Mouse (Mus musculus): Measurements from ENCODE around the gene Pfkm. TPM values are rescaled to one million over a fixed set of nuclear protein-coding genes. Genes with fewer than 3 reads are reported as not detected.

The Pfkm gene
- 4.9 to 7.8 TPM (median 6.2 TPM) in 4 replicates for total RNA-seq (2023)

DNA sequence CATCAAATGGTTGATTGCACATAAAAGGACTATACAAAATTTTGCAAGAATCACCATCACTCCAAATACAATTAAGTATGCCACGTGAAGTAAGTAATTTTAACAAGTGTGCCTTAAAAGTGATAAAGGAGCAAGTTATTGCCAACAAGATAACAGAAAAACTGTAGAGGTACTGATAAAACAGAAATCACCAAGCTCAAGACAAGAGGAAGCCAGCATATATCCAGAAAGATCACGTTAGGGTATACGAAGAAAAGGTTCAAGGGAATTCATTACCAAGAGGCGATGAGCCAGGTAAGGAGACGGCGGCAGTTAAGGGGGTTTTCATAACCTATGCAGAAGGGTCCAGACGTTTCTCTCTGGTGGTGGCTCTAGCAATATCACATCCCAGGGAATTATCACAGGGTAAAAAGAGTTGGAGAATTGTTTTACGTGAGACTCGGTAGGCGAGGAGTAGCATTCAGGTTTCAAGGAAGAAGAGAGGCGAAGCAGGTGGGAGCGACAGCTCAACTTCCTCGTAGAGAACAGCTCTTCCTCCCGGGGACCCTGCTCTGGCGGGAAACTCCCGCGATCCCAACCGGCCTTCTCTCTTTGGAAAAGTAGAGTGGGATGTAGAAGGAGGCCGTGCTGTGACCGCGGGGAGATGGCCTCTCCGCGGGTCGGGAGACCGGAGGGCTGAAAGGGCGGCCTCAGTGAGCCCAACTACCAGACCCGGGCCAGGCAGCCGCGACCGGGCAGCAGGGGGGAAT lies at the start of gene Pfkm:
TSS of gene Pfkm (plus strand) at position 218 of the 749 bp plus-strand sequence.

DNA sequence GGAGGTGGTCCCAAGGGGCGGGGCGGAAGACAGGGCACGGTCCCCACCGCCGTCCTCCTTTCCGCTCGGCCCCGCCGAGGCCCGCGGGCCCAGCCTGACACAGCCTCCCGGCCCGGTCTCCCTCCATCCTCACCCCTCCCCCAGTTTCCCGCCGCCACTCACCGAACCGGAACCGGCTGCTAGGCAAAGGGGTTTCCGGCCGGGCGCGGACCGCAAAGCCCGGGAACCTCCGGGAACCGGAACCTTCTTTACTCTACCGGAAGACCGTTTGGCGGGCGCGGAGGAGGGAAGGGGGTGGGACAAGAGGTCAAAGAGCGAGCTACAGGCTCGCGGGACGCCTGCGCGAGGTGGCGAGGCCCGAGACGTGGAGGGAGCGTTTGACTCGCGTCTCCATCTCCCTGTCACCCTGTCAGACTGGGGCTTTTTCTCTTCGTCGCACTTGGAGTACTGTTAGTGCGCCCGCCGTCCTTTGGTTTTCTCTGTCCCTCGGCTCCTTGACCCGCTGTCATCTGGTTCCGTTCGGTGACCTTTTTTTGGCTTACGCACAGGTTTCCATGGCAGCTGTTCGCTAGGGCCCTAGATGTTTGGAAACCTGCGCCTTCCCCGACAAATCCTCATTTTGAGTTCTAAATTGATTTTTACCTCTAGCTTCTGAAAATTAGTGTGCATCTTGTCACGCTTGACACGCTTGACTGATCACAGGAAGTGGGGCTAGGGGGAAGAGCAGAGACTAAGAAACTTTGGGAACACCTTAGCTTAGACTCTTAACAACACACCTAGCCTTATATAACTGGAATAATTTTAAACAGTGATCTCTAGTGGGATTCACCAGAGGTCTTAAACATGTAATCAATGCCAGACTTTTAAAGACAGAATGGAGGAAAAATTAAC lies 977 bp downstream of the Pfkm start, which contains the start of gene Senp1:
TSS of gene Senp1 (minus strand) at position 624 of the 891 bp plus-strand sequence.

GRCm38 (mm10) chr15:98165525-98165924 lies 73.1 kb downstream of the Pfkm start, which contains the start of gene Asb8:
Gene Asb8 (minus strand): TSS chr15:98165625.

GRCm38 (mm10) chr15:98166963-98167644 lies 74.7 kb downstream of the Pfkm start, which contains the start of gene Ccdc184:
Gene Ccdc184 (plus strand): TSS chr15:98167158.

Other genes with a start within 250 kb of the Pfkm start
- 129 to 158 TPM (median 137 TPM) in 4 replicates for gene Hdac7, start 248.1 kb upstream of the Pfkm start, total RNA-seq (2023)
- gene Vdr, start 182.0 kb upstream of the Pfkm start, total RNA-seq (2023): 0.12 to 0.30 TPM (median 0.25 TPM) in 3 of 4 replicates, not detected in the other
- gene Tmem106c, start 128.4 kb upstream of the Pfkm start, total RNA-seq (2023): 15.6 to 24.6 TPM (median 18.8 TPM) in 4 replicates
- 0.36 to 1.5 TPM (median 0.38 TPM) in 3 of 4 replicates, not detected in the other for gene Col2a1, start 87.9 kb upstream of the Pfkm start, total RNA-seq (2023)
- gene Senp1, start 1.2 kb downstream of the Pfkm start, total RNA-seq (2023): 62.1 to 63.5 TPM (median 63.3 TPM) in 4 replicates
- 14.8 to 17.0 TPM (median 16.3 TPM) in 4 replicates for gene Asb8, start 73.0 kb downstream of the Pfkm start, total RNA-seq (2023)
- gene Ccdc184, start 74.6 kb downstream of the Pfkm start, total RNA-seq (2023): 0.26 TPM in 1 of 4 replicates, not detected in the others
- not detected in 4 replicates for gene Olfr288, start 103.0 kb downstream of the Pfkm start, total RNA-seq (2023)
- gene Gm44579, start 128.4 kb downstream of the Pfkm start, total RNA-seq (2023): not detected in 4 replicates
- gene Olfr287, start 128.5 kb downstream of the Pfkm start, total RNA-seq (2023): not detected in 4 replicates
- gene Olfr286, start 141.9 kb downstream of the Pfkm start, total RNA-seq (2023): not detected in 4 replicates
- gene H1fnt, start 164.7 kb downstream of the Pfkm start, total RNA-seq (2023): not detected in 4 replicates
- gene Zfp641, start 203.6 kb downstream of the Pfkm start, total RNA-seq (2023): not detected in 4 replicates
- not detected in 4 replicates for gene Olfr285, start 224.8 kb downstream of the Pfkm start, total RNA-seq (2023)
- gene Olfr284, start 248.4 kb downstream of the Pfkm start, total RNA-seq (2023): not detected in 4 replicates